Mouse (Mus musculus): ENCODE results near the gene Setd1a.
"Not testable (repeated sequence)": the region's sequence is repeated elsewhere in the genome, so short reads cannot be mapped to it uniquely, and the experiment has no call there.

Setd1a gene

GRCm38 (mm10) chr7:127776426-127776825 lies at the start of gene Setd1a:
Gene Setd1a (plus strand): TSS chr7:127776670.
- peak; percentile 85 for DNase-seq (ENCODE audit: low read depth, low spot score)

DNA sequence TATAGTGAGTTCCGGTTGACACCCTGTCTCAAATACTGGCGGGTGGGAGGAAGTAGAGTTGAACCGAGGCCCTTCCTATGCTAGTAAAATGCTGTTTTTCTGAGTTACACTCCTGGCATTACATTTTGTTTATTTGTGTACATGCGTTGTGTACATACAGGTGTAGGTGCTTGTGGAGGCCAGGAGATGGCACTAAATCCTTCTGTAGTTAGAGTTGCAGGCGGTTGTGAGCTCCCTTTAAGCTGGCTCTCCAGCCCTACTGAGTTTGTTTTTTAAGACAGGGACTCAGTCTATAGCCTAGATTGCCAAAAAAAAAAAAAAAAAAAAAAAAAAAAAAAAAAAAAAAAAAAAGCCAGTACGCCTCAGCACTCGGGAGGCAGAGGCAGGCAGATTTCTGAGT lies 48.6 kb upstream of the Setd1a start:
- peak; percentile 20 for DNase-seq (ENCODE audit: low read depth, low spot score)

DNA sequence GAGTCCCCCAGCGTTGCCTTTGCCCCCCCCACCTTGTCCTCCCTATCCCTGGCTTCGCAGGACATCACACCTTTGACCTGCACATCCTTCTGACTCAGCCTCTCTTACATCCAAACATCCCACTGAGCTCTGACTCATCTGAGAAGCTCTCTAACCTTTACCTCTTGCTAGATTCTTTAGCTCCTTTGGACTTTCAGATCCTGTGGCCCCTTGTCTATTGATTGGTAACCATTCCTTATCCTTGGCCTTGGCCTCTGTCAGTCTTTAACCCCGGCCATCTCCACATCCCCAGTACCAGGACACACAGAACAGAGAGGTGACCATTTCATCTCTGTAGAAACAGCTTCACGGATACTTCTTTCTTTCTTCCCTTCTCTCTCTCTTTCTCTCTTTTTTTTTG lies 46.3 kb upstream of the Setd1a start:
- peak; percentile 33 for DNase-seq (ENCODE audit: low read depth, low spot score)

DNA sequence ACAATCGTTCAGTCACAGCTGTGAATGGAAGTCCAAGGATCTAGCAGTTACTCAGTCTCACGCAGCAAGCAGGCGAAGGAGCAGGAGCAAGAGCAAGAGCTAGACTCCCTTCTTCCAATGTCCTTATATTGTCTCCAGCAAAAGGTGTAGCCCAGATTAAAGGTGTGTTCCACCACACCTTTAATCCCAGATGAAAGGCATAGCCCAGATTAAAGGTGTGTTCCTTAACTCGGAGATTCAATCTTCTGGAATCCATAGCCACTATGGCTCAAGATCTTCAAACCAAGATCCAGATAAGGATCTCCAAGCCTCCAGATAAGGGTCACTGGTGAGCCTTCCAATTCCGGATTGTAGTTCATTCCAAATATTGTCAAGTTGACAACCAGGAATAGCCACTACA lies 44.4 kb upstream of the Setd1a start, which contains the start of gene Ctf2:
Gene Ctf2, minus strand, starts transcription at position 101 of the 400 bp plus-strand sequence.
- DNase-seq (ENCODE audit: low read depth, low spot score): not testable (repeated sequence)

DNA sequence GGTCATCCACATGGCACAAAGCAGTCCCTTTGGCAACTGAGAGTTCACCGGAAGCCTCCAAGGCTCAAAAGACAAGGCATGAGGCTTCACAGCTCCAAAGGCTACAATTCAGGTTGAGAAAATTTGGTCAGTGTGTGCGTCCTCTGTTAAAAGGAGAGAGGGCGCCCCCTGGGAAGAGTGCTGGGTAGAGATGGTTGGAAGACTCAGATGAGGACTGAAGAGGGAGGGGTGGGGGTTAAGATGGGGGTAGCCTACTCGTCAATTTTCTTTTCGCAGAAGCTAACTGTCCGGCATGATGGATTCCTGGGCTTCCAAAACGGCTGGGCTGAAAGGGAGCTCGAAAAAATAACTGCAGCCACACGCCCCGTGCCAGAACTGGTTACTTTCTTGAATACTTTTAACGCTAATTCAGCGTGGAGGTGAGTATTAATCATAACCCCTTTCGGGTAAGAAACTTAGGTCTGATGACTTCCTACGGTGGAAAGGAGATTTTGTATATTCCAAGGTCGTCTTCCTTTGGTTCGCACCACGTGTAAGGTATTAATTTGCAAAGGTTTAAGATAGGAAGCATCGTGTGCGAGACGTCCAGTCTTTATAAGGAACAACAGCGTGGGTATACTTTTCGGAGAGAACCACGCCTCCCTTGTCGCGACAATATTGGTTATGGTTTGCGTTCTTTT lies 32.0 kb upstream of the Setd1a start, which contains the start of gene Fbxl19:
Gene Fbxl19, plus strand, starts transcription at position 178 of the 680 bp plus-strand sequence.
- peak; percentile 84 for DNase-seq (ENCODE audit: low read depth, low spot score)

DNA sequence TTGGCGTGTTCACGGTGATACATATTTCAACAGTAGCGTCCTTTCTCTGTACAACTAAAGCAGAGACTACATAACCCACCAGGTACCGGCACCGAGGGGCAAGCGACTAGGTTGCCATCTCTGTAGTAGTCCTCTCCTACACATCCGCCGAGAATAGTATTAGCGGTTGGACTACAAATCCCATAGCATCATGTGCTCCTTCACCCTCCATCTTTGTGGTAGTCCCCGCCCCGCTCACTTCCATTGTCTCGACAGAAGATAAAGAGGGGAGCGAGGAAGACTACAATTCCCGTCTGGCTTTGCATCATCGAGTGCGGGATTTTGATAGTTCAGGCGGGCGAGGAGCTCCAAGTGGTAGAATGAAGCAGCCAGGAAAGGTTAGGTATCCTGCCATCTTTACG lies 31.2 kb upstream of the Setd1a start:
- DNase-seq (ENCODE audit: low read depth, low spot score): peak; percentile 97

DNA sequence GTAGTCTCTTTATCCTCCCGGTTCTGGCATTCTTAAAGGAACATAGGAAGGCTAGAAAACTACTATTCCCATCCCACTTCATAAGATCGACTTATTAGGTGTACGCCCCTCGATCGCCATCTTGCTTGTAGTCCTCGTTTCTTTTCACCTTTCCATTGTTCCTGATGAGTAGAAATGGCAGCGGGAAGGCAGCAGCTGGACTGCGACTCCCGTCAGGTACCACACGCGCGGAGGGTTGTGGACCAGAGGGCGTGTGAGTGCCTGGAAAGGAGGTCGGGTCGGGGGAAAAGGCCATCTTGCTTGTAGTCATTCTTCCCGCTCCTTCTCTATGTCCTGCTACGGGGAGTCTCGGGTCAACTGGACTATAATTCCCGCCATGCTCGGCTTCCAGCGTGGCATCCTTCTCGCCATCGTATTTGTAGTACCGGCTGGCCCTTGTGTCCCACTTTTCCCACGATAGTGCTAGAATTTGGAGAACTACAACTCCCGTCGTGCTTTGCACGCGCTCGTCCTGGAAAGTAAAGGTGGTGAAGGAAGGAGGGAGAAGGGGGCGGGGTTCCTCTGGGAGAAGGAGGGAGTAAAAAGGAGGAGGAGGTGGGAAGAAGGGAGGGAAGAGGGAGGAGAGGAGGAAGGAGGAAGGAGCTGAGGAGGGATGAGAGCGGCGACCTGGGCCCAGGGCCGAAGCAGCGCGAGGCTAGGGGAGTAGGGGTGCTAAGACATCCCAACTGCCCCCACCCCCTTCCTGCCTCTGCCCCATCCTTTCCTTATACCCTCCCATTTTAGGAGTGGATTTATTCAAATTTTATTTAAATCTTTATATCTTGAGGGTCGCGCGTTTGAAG lies 30.6 kb upstream of the Setd1a start:
- peak; percentile 98 for DNase-seq (ENCODE audit: low read depth, low spot score)

GRCm38 (mm10) chr7:127746494-127747491 lies 29.7 kb upstream of the Setd1a start:
- DNase-seq (ENCODE audit: low read depth, low spot score): no peak

- DNase-seq (ENCODE audit: low read depth, low spot score): no peak
Measured at GRCm38 (mm10) chr7:127747559-127748234, 28.8 kb upstream of the Setd1a start.

DNA sequence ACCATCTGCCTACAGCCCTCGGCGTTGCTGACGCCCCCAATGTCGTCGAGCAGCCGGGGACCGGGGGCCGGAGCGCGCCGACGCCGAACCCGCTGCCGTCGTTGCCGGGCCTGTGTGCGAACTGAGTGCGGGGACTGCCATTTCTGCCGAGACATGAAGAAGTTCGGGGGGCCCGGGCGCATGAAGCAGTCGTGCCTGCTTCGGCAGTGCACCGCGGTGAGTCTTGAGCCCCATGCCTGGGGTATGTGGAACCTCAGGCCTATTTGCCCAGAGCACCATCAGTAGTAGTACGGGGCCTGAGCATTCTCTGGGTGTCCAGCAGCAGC lies 28.3 kb upstream of the Setd1a start:
- no peak for DNase-seq (ENCODE audit: low read depth, low spot score)

GRCm38 (mm10) chr7:127750131-127751127 lies 26.0 kb upstream of the Setd1a start:
- DNase-seq (ENCODE audit: low read depth, low spot score): no peak

DNA sequence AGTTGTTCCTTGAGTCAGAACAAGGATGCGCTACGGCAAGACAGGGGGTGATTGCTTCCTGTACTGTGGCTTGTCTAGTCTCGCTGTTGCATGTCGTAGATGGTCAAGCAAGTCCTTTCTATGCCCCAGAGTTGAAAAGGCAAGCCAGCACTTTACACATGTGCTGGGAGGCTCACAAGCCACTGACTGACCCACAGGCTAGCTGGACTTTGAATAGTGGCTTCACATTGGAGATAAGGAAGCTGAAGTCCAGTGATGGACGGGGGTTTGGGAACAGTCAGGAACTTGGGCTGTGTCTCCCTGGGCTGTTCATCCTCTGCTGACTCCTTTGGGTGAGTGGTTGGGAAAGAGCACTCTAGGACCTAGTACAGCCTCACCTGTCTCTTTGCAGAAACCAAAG lies 24.9 kb upstream of the Setd1a start:
- DNase-seq (ENCODE audit: low read depth, low spot score): no peak

DNA sequence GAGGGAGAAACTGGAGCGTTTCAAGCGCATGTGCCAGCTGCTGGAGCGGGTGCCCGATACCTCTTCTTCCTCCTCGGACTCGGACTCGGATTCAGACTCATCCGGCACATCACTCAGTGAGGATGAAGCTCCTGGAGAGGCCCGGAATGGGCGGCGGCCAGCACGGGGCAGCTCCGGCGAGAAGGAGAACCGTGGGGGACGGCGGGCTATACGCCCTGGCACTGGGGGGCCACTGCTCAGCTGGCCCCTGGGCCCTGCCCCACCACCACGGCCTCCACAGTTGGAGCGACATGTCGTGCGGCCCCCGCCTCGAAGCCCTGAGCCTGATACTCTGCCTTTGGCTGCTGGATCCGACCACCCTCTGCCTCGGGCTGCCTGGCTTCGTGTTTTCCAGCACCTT lies 24.4 kb upstream of the Setd1a start:
- DNase-seq (ENCODE audit: low read depth, low spot score): no peak

DNA sequence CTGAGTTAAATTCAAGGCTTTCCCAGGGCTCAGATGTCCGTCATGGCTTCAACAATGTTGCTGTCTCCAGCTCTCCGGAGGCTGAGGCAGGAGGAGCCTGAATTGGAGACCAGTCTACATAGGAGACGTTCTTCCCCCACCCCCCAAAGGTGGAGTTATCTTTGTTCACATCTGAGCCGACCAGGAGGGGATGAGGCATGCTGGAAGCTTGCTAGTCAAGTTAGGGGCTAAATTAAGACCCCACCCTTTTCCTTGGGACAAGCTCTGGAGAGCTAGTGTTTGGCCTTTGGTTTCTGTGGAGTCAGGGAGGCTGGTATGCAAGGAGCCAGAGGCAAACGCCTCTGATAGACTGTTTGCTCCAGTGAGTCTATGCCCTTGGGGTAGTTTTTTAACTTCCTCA lies 23.3 kb upstream of the Setd1a start:
- DNase-seq (ENCODE audit: low read depth, low spot score): peak; percentile 30

DNA sequence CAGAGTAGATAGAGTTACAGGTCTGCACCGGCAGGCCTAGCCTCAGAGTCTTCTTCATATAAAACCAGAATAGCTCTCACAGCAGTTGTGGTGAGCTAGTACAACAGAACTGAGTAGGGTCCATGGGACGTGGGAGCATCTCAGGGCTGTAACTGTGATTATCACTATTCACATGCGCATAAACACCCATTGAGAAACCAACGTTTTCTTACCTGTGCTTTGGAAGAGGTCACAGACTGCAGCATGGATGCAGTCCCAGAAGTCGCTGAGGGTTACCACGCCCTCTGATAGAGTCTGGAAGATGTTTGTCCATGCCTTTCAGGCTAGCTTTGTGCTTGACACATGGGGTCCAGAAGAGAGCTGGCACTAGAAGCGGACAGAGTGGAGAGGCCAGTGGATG lies 22.7 kb upstream of the Setd1a start:
- no peak for DNase-seq (ENCODE audit: low read depth, low spot score)

GRCm38 (mm10) chr7:127759716-127760115 lies 16.8 kb upstream of the Setd1a start:
- no peak for DNase-seq (ENCODE audit: low read depth, low spot score)

DNA sequence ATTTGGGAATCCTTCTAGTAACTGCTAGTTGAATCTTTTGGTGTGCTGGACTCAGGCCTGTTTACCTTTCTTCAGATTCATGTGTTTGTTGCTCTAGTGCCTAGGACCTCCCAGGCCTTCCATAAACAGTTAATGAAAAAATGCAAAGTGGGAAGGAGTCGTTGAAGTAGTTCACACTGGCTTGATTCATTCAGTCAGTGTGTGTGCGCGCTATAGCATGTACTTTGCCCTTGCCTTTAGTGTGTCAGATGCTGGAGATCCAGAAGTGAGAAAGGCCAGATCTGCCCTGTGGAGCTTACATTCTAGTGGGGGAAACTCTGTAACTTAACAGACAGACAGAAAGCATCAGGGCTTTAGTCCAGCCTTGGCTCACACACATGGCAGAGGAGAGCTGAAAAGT lies 16.0 kb upstream of the Setd1a start:
- DNase-seq (ENCODE audit: low read depth, low spot score): no peak

GRCm38 (mm10) chr7:127761026-127761425 lies 15.4 kb upstream of the Setd1a start:
- DNase-seq (ENCODE audit: low read depth, low spot score): peak; percentile 80

GRCm38 (mm10) chr7:127763642-127764041 lies 12.8 kb upstream of the Setd1a start:
- DNase-seq (ENCODE audit: low read depth, low spot score): no peak

GRCm38 (mm10) chr7:127765756-127766155 lies 10.7 kb upstream of the Setd1a start:
- DNase-seq (ENCODE audit: low read depth, low spot score): no peak

All from 3T3-L1 (cell line).